Mouse (Mus musculus) ES-Bruce4 (cell line): ENCODE measurements at regions not wholly inside any gene's neighbourhood (a gene's known extent, or its start where the extent isn't known, plus 50 kb on each side); places are given as distances from the start of the nearest gene placed in this dataset.

ENCODE experiments used
- H3K27ac ChIP-seq: 2 replicates; pipeline ENCODE4 v1.5.1; 2012; ENCODE audit warnings: low read length, inconsistent platforms; ENCODE audit not compliant: insufficient read depth
- H3K27me3 ChIP-seq: 2 replicates; pipeline ENCODE4 v1.6.1; 2012; ENCODE audit warnings: mild to moderate bottlenecking, low read length, inconsistent platforms; ENCODE audit not compliant: control insufficient read depth, poor library complexity, insufficient read depth, severe bottlenecking
- H3K36me3 ChIP-seq: 2 replicates; pipeline ENCODE4 v1.6.1; 2012; ENCODE audit warnings: inconsistent platforms, mild to moderate bottlenecking, low read length, moderate library complexity; ENCODE audit not compliant: control insufficient read depth, poor library complexity, insufficient read depth, severe bottlenecking
- H3K4me1 ChIP-seq: one replicate; pipeline ENCODE4 v1.8.1; 2011; ENCODE audit warnings: low read length; ENCODE audit not compliant: control insufficient read depth, insufficient read depth
- H3K4me3 ChIP-seq: 2 replicates; pipeline ENCODE4 v1.5.1; 2011; ENCODE audit warnings: low read depth, mild to moderate bottlenecking, low read length
- H3K9ac ChIP-seq: 2 replicates; pipeline ENCODE4 v1.6.1; 2012; ENCODE audit warnings: low read depth, mild to moderate bottlenecking, inconsistent platforms; ENCODE audit not compliant: poor library complexity, severe bottlenecking
- H3K9me3 ChIP-seq: replicated peaks from 2 replicates; pipeline ENCODE4 v1.6.1; 2012; ENCODE audit warnings: mild to moderate bottlenecking, low read length, inconsistent platforms; ENCODE audit not compliant: control insufficient read depth, poor library complexity, insufficient read depth, severe bottlenecking
- CTCF ChIP-seq: IDR thresholded peaks from one replicate; pipeline ENCODE4 v1.8.1; 2011; ENCODE audit warnings: low read depth, low read length
- EP300 ChIP-seq: IDR thresholded peaks from 2 replicates; pipeline ENCODE4 v1.6.1; 2011; ENCODE audit warnings: low read depth, low read length; ENCODE audit not compliant: insufficient read depth
- POLR2A ChIP-seq: IDR thresholded peaks from one replicate; pipeline ENCODE4 v1.8.1; 2011; ENCODE audit warnings: low read length; ENCODE audit not compliant: insufficient read depth

DNA sequence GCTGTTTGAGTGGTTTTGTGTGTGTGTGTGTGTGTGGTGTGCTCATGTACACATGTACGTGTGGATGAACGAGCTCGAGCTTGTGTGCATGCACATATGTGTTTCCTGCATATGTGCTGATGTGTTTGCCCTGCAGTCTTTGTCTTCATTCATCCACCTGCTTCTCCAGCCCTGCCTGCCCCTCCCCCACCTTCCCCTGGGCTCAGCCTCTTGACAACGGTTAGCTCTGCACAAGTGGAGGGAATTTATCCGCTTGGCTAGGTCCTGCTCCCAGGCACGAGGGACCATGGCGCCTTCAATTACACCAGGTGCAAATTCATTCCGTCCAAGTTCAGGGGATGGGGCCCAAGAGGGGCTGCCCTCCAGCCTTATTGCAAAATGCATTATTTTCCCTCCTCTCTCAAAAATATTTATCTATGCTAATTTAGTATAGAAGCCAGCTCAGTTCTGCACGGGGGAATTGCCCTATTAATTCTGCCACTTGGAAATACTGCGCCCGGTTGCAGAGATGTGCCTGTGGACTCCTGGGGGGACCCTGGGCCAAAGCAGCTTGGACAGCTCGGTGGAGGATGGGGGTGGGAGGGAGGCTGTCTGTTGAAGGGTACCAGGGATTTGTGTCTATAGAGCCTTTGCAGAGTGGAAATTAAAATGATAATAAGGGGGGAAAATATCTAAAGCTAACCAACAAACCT lies 111.1 kb downstream of the Tpra1 start:
- Histone ChIP-seq H3K4me1 (no peaks in the 10 kb centered on the region), H3K27ac (no peak overlapping the region), H3K9ac (no peak overlapping the region), H3K36me3 (no peaks in the 10 kb centered on the region), H3K9me3 (no peaks in the 10 kb centered on the region), H3K4me3 (no peak overlapping the region), H3K27me3 (no peaks in the 10 kb centered on the region)
- TF ChIP-seq EP300 (no peak), POLR2A (no peak), CTCF (no peak)

DNA sequence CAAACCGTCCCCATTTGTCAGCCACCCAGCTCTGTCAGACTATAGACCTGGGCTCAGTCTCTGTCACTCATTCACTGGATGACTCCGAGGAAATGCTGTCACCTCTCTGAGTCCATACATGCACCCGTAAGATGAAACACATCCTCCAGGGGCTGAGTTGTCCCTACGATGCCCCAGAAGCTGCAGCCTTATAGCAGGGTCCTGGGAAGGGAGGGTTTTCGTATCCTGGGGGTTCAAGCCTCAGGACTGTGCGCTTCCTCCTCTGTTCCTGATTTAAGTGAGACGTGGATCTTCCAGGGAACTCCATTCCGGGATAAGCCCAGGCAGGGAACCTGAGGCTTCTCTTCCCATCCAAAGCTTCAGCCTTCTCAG lies 111.6 kb downstream of the Tpra1 start:
- Histone ChIP-seq H3K27ac (no peak overlapping the region), H3K4me1 (no peaks in the 10 kb centered on the region), H3K36me3 (no peaks in the 10 kb centered on the region), H3K9me3 (no peaks in the 10 kb centered on the region), H3K27me3 (no peaks in the 10 kb centered on the region), H3K9ac (no peak overlapping the region), H3K4me3 (no peak overlapping the region)
- TF ChIP-seq CTCF, result no peak
- TF ChIP-seq EP300, result no peak
- TF ChIP-seq POLR2A, result no peak

DNA sequence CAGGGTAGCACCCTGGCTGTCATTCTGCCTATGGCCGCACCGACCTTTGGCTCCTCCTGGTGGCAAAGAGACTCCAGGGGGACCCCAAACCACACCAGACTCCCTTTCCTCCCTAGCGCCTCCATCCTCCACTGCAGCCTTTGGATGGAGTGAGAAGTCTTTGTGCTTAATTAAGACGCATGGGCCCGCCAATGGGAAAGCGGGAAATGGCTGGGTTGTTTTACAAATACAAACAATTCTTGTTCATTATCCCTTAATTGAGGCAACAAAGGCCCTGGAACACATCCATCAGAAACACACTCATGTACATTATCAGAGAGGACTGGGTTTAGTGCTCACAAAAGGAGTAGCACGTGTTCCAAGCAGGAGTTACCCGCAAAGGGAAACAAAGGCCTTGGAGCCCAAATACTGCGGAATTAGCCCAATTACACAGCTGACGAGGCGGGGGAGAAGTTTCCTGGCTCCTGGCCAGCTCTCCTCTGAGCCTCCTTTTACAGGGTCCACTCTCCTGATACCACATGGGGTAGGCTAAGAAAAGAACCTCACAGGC lies 122.1 kb downstream of the Tpra1 start:
- H3K9ac ChIP-seq, result no peak overlapping the region
- TF ChIP-seq CTCF, result peak; percentile 30
- no peak for TF ChIP-seq EP300
- H3K9me3 ChIP-seq, result no peaks in the 10 kb centered on the region
- H3K4me1 ChIP-seq, result no peaks in the 10 kb centered on the region
- no peaks in the 10 kb centered on the region for H3K27me3 ChIP-seq
- H3K27ac ChIP-seq, result no peak overlapping the region
- no peak overlapping the region for H3K4me3 ChIP-seq
- H3K36me3 ChIP-seq, result no peaks in the 10 kb centered on the region

DNA sequence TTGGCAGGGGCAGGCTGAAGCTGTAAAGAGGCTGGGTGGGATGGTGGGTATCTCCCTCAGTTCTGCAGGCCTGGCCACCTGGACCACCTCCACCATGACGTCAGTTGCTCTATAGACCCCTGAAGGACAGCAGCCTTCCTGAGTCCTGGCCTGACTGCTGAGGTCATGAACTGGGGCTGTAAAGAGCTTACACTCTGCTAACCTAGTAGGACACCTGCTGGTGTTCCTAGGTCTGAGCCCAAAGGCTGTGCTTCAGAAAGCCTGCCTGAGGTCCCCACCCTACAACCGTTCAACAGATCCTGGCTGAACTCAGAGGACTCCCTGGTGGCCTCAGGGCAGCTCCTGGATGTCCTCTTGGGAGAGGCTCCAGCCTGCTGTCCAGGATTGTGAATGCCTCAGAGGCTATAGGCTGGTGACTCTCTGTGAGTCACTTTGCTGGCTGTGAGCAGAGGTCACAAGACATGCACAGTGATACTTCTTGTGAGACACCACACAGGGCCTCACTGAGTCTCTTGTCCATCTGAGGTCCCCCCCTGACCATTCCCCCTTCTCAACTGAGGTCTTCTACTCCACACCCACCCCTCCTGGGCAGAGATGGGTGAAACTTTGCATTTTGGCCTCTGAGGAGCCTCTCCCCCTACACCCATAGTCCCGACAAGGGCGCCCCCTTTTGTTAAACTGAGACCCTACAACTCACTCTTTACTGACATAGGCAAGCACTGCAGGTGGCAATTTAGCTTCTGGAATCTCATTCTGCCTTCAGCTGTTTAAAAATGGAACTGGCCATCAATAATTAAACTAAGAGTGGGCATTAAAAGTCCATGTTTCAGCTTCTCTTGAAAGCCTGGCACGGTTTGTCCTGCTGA lies 131.6 kb downstream of the Tpra1 start:
- Histone ChIP-seq H3K9ac (no peak overlapping the region), H3K27ac (no peak overlapping the region), H3K36me3 (no peaks in the 10 kb centered on the region), H3K9me3 (no peaks in the 10 kb centered on the region), H3K4me3 (no peak overlapping the region), H3K27me3 (no peaks in the 10 kb centered on the region), H3K4me1 (no peaks in the 10 kb centered on the region)
- no peak for TF ChIP-seq POLR2A
- TF ChIP-seq CTCF, result peak; percentile 25

DNA sequence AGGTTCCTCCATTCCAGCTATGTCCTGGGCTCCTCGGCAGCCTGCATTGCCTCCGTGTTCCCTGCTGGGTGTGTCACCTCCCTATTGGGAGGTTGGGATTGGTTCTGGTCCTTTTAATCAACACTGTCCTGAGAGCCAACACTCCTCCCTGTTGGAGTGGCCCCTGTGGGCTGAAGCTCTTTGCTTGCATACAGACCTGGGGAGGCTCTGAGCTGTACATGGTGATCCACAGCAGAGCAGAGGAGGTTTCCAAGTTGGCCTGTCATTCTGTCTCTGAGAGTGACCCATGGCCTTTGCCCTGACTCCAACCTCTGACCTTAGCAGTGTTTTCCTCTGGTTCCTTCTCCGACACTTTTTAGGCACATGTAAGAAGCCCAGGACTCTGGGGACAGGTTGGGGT lies 132.4 kb downstream of the Tpra1 start:
- Histone ChIP-seq H3K27me3 (no peaks in the 10 kb centered on the region), H3K4me3 (no peak overlapping the region), H3K9ac (no peak overlapping the region), H3K27ac (no peak overlapping the region), H3K36me3 (no peaks in the 10 kb centered on the region), H3K9me3 (no peaks in the 10 kb centered on the region), H3K4me1 (no peaks in the 10 kb centered on the region)
- TF ChIP-seq POLR2A (no peak), CTCF (no peak), EP300 (no peak)

DNA sequence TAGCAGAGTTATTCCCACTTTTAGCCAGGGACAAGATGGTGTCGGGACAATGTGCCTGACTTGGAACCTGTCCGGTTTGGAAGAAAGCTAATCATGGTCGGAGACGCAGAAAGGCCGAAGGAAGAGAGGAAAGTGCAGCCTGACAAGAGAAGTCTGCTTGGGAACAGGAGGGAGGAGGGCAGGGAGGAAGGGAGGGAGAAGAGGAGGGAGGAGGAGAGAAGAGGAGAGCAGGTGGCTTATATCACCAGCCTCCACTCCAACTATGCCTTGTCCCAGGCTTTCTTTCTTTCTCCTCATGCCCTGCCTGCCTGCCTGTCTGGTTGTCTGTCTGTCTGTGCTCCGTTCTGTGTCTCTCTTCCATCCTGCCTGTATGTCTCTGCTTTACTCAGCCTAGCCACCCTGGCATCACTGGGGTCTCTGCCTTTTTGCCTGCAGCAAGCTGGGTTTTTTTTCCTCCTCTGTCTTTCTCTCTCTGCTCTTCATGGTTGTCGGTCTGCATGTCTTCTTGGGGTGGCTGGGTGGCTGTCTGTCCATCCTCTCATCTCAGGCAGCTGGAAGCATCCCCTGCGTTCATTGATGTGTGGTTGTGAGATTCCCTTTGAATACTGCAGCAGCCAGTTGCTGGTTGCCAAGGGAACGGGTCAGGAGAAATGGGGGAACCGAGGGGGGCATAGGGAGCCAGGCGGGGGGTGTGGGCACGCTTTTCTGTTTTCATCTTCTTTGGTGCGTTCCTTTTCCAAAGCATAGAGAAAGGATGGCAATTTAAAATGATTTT lies 133.2 kb downstream of the Tpra1 start:
- Histone ChIP-seq H3K4me1 (no peaks in the 10 kb centered on the region), H3K9me3 (no peaks in the 10 kb centered on the region), H3K27me3 (no peaks in the 10 kb centered on the region), H3K36me3 (no peaks in the 10 kb centered on the region), H3K4me3 (no peak overlapping the region), H3K9ac (no peak overlapping the region), H3K27ac (no peak overlapping the region)
- TF ChIP-seq CTCF (no peak), POLR2A (no peak), EP300 (no peak)
